Mouse (Mus musculus) cortical plate, adult 2 months (tissue): ENCODE results near the gene Auts2.

Experiments used
- CTCF ChIP-seq: fragments of 200-500 bp; IDR thresholded peaks from 2 replicates; pipeline ENCODE4 v1.5.1; 2011; ENCODE audit warnings: mild to moderate bottlenecking, control low read depth, low read length; ENCODE audit not compliant: insufficient read depth; ENCODE audit errors: extremely low read depth
- POLR2A ChIP-seq: fragments of 200-500 bp; IDR thresholded peaks from 2 replicates; pipeline ENCODE4 v1.6.1; 2011; ENCODE audit warnings: mild to moderate bottlenecking, low read length, control low read depth; ENCODE audit not compliant: insufficient read depth; ENCODE audit errors: extremely low read depth

DNA sequence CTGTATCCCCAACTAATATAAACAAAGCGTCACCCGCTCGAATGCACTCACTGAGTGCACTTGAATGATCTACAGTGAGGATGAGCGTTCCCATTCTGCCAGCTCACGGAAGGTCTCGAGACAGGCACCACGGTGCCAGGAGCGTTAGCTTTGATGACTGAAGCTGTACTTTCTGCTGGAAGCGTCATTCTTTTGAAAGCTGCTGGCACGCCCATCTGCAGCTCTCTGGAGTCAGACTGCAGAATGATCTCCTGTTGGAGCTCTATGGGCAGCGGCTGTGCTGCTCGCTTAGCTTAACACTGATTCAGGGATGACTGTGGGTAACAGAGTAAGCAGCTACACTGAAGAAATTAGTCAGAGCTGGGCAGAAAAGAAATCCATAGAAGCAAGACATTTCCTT lies 416.5 kb downstream of the Auts2 start:
- no peak for TF ChIP-seq POLR2A
- no peak for TF ChIP-seq CTCF
